Mouse (Mus musculus) neutrophil, adult 83 days (primary cell): Measurements from ENCODE around the gene Foxp4. TPM values are rescaled to one million over a fixed set of nuclear protein-coding genes. Genes with fewer than 3 reads are reported as not detected.

Source experiments
- total RNA-seq, 2 experiments: library from RNA; stranded (reverse); gene quantifications; one replicate each; pipeline ENCODE4 v1.2.4; 2023

The Foxp4 gene
- 10 to 100 TPM; 10.3 to 10.6 TPM for total RNA-seq

GRCm38 (mm10) chr17:47924383-47925339 lies at the start of gene Foxp4:
Gene Foxp4, minus strand, starts transcription at chr17:47924645.

GRCm38 (mm10) chr17:47834482-47834767 lies 90.0 kb downstream of the Foxp4 start, which contains the start of gene Mdfi:
Gene Mdfi, minus strand, starts transcription at chr17:47834691.

Other genes with a start within 250 kb of the Foxp4 start
- 100 to 1,000 TPM; 141 to 148 TPM for gene Tomm6, start 236.3 kb downstream of the Foxp4 start, total RNA-seq
- under 1 TPM in 1 of 2 experiments, not detected in 1; 0.26 TPM for gene Frs3, start 235.6 kb downstream of the Foxp4 start, total RNA-seq
- gene Gm21981, start 230.2 kb downstream of the Foxp4 start, total RNA-seq: under 1 TPM in 1 of 2 experiments, not detected in 1; 0.22 TPM
- not detected for gene Prickle4, start 229.9 kb downstream of the Foxp4 start, total RNA-seq
- gene Pgc, start 197.8 kb downstream of the Foxp4 start, total RNA-seq: not detected
- gene Tfeb, start 187.6 kb downstream of the Foxp4 start, total RNA-seq: 10 to 100 TPM; 85.4 to 97.3 TPM
- gene Mdfi, start 90.0 kb downstream of the Foxp4 start, total RNA-seq: under 1 TPM in 1 of 2 experiments, not detected in 1; 0.64 TPM
- not detected for gene 1700122O11Rik, start 113.6 kb upstream of the Foxp4 start, total RNA-seq
- not detected for gene 1700067P10Rik, start 164.7 kb upstream of the Foxp4 start, total RNA-seq
- gene 9830107B12Rik, start 221.6 kb upstream of the Foxp4 start, total RNA-seq: 10 to 100 TPM; 59.4 to 64.5 TPM
- gene A530064D06Rik, start 242.6 kb upstream of the Foxp4 start, total RNA-seq: 10 to 100 TPM; 72.0 to 73.9 TPM